Mouse (Mus musculus): ENCODE results near the gene Gm44805.
"Not testable (repeated sequence)": the region's sequence is repeated elsewhere in the genome, so short reads cannot be mapped to it uniquely, and the experiment has no call there.

Gene Gm44805

DNA sequence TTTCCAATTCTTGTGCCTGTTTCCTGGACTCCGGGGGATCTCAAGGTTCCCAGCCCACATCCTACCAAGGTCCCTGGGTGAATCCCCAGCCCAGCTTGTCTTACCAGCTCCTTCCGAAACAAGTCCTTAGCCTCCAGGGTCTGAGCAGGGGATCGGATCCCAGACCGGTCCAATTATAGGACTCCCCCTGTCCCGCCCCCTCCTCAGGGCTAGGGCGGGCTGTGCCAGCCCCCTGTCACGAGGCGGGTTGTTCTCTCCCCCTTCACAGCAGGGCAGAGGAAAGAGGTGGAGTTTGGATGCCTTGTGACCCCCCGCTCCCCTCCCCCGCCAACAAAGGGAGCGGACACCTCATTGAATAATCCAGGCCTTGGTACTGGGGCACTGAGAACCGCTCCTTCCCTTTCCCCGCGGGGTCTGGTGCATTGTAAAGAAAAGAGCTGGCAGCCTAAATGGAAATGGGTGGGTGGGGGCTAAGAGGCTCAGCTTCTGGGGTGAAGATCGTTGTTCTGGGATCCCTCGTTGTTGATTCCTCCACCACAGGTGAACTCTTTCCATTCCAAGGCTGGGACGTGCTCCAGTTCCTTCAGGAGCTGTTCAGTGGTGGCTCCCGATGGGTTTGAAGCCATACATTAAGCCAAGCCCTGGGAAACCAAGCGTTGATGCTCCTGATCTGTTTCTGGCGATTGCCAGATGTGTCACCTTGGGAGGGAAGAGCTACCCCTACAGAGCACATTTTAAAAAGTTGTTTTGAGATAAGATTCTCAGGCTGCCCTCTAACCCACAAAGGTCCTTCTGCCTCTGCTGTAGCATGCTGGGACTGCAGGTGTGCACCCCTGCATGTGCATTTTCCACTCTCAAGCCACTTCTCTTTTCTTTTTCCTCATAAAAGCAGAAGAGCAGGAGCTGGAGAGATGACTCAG is 17.9 kb upstream of the Gm44805 start, which contains the start of gene Apoe:
TSS of gene Apoe (minus strand) at position 282 of the 920 bp plus-strand sequence.
- DNase-seq (ENCODE audit: low read depth), result no peak

DNA sequence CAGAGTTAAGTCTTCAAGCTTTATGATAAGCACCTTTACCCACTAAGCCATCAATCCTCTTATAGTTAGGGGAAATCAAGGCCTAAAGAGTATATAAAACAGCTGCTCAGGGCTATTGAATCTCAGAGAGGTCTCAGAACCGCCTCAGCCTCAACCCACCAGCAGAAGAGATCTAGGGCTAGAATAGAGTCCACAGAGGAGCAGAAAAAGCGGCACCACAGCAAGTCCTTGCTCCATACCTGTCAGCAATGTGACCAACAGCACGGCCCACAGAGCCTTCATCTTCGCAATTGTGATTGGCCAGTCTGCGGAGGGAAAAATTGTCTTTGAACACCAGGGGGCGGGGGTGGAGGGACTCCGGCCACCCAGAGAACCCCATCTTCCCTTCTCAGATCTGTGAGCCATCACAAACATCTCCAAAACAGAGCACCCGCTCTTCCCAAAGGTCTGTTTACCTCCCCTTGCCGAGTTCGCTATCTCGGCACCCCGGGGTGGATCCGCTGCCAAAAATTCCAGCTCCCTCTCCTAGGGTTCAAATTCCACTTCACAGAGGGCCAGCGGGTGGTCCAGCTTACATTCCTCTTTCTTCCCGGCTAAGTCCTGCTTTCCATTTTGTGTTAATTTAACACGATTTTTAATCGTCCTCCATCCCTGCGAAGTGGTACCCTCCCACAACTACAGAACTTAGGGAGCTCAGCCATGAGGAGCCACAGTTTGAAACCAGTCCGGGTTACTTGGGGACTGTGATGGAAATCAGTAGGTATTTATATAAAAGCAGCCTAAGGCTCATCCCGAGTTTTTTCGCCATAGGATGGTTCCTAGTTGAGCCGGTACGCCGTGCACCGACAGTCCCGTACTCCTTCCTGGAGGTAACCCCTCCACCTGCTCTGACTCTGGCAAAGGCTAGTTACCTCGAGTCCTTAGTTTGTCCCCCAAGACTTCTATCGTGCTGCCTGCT is 17.0 kb upstream of the Gm44805 start:
- no peak for DNase-seq (ENCODE audit: low read depth)

DNA sequence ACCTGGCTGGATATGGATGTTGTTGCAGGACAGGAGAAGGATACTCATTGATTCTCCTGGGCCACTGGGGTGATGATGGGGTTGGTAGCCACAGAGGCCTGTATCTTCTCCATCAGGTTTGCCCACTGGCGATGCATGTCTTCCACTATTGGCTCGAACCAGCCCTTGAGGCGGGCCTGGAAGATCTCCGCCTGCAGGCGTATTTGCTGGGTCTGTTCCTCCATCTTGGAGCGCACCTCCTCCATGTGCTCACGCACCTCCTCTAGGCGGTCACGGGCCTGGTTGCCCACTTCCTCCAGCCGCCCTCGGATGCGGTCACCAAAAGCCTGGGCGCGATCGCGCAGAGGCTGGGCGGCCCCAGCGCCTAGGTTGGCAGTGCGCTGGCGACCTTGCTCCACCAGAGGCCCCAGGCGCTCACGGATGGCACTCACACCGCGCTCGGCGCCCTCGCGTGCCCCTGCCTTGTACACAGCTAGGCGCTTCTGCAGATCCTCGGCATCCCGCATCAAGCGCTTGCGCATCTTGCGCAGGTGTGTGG is 15.2 kb upstream of the Gm44805 start:
- DNase-seq (ENCODE audit: low read depth), result no peak

DNA sequence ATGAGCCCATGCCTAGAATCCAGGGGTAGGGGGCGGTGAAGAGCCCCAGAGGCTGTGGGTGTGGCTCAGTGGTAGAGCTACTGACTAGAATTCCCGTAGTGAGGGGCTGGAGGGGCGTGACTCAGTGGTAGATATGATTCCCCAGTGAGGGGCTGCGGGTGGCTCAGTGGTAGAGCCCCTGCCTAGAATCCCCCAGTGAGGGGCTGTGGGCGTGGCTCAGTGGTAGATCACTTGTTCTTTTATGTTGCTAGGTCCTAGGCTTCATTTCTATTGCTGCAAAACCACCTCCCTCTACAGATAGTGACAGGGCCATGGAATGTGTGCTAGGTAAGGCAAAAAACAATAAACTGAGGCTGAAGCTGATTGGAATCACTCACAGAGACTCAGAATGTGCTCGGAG is 14.7 kb upstream of the Gm44805 start:
- DNase-seq (ENCODE audit: low read depth), result no peak

DNA sequence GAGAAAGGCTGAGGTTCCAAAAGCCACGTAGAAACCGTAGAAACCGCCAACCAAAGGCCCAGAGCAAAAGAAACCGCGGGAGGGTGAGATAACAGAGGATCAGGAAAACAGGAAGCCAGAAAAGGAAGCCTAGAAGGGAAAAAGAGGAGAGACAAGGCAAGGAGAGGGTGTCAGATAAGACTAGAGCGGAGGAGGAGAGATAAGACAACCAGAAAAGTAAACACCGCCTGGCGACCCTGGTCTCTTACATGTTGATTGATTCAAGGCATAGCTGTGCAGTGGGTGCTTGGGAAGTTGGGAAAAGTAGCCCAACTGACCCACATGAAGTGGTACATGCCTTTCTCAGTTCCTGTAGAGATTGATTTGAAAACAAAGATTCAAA is 14.0 kb upstream of the Gm44805 start:
- DNase-seq (ENCODE audit: low read depth), result no peak

DNA sequence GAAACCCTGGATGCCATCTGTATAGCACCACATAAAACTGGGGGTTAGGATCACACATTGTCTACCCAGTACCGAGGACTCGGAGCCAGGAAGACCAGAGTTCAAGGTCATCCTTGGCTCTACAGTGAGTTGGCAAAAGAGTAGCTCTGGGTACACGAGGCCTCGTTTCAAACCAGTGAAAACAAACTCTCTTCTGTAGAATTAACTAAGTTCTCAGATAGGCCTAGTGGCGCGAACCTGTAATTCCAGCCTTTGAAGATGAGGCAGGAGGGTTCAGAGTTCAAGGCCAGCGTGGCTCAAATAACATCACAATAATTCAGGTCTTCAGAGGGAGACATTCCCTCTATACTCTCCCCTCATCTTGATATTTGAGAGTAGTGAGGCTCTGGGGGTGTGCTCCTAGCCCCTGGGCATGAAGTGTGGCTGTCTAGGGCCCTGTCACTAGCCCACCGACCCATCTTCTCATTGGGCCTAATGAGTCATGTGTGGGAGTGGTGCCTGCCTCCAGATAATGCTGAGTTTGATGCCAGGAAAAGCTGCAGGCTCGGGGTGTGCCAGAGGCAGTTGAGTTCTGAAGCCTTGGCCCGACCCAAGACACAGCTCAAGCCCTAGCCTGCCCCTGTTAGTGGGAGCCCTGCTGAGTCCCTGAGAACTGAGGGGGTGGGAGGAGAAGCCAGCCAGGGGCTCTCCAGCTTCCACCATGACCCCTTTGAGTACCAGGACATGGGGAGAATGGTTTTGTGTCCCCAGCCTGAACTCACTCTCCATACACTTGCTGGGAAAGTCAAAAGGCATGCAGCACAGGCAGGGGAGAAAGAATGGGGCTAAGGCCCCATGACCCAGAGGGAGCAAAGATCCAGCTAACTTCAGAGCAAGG is 13.4 kb upstream of the Gm44805 start:
- no peak for DNase-seq (ENCODE audit: low read depth)

DNA sequence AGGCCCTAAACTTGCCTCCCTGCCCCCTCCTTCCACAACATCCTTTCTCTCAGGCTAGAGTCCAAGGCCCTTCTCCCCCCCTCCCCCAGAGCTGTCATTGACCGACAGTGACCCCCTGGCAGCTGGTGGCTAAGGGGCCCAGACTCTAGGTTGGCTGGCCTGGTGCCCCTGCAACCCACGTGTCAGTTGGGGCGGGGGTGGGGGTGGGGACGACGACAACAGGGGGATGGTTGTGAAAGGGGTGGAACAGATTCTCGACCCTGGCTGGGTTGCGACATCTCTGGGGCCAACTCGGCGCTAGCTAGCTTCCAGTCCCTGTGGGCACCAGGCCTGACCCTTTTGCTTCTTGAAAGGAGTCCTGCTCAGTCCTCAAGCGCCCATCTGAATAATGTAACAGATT is 12.2 kb upstream of the Gm44805 start:
- DNase-seq (ENCODE audit: low read depth), result no peak

DNA sequence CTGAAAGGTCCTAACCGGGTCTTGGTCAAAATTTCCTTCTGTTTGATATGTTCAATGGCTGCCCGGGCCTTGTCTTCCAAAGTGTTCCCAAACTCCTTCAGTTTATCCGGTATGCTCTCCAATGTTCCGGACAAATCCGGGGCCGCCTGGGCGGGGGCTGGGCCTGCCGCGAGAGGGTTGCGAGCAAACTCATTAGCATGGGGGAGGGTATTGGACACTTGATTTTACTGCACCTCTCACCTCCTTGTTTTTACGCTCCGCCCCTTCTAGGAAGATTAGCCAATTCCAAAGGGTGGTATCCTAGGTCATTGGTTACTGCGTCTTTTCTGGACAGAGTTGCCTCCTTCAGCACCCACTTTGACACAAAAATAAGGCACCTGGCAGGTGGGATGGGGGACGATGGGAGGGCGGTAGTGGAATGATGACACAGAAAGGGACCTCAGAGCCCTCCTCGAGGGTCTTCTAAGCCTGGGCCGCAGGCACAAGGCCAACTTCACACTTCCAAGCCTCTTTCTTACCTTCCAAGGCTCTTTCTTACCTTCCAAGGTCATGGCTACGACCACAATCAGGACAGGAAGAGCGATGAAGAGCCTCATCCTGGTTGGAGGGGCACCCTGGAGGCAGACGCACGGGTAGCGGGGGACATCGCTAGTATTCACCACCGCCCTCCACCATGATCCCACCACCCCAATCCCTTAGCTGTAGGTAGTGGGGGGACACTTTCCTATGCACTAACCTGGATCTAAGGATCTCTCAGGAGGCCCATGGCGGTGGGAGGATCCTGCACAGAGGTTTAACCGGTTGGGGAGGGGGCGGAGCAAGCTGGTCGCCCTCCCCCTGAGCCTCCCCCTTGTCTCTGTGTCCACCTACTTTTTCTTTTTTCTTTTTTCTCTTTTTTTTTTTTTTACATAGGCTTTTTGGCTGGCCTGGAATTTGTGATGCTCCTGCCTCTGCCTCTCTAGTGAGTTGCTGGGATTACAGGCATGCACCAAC is 10.9 kb upstream of the Gm44805 start, which contains the start of gene Apoc1:
TSS of gene Apoc1 (minus strand) at position 788 of the 993 bp plus-strand sequence.
- DNase-seq (ENCODE audit: low read depth), result no peak

DNA sequence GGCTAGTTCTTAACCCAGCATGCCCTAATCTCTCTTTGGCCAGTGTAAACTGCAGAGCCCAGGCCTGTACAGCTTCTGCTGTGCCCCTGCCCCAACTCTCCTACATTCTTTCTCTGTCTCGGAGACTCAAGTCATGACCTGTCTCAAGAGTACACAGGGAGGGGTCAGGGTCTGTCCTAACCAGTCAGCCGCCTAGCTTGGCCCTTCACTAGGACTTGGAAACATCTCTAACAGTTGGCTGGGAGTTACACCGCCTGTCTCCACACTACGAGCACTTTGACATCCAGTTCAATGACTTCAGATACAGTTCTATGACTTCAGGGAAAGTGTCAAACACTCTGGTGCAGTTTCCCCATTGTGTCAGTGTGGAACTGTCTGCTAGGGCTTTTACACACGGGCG is 10.2 kb upstream of the Gm44805 start:
- no peak for DNase-seq (ENCODE audit: low read depth)

DNA sequence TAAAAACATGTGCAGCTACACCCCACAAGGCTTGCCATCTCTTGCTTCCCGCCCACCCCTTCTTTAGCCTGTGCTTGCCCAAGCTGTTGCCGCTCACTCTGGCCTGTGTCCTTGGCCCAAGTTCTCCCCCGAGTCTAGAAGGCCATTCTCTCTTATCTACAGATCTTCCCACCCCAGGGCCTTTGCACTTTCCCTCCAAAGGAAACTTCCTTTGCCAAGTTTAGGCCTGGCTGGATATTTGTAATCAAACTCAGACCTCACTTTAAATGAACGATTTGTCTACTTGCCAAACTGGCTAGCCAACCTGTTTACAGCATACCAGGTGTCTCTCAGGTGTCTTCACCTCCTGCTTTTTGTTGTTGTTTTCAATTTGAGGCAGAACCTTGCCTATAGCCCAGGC is 9.6 kb upstream of the Gm44805 start:
- no peak for DNase-seq (ENCODE audit: low read depth)

DNA sequence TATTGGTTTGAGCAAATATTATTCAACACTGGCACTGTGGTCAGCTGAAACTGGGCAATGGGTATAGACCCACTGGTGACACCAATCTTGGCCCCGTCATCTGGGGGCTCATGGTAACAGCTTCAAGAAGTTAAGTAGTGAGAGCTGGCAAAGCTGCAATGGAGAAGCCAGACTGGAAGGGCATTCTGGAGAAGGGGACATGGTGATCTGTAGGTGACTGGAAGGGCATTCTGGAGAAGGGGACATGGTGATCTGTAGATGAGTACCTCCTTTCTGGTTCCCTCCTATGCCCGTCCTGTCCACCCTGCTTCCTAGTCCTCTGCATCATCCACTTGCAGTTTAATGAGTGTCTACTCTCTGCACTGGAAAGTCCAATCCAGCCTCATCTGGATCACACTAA is 7.4 kb upstream of the Gm44805 start:
- DNase-seq (ENCODE audit: low read depth), result no peak

DNA sequence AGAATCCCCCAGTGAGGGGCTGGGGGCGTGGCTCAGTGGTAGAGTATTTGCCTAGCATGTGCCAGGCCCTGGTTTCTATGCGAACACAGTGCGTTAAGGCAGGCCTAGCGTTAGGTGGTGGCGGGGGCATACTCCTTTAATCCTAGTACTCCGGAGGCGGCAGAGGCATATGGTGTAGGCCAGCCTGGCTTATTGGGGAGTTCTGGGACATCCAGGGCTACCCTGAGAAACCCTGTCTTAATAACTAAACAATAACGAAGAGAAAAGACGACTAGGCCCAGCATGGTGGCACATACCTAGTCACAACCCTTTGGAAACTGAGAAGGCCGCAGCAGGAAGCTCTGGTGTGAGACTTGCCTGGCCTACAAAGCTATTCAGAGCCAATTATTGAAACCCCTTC is 6.9 kb upstream of the Gm44805 start:
- DNase-seq (ENCODE audit: low read depth), result no peak

DNA sequence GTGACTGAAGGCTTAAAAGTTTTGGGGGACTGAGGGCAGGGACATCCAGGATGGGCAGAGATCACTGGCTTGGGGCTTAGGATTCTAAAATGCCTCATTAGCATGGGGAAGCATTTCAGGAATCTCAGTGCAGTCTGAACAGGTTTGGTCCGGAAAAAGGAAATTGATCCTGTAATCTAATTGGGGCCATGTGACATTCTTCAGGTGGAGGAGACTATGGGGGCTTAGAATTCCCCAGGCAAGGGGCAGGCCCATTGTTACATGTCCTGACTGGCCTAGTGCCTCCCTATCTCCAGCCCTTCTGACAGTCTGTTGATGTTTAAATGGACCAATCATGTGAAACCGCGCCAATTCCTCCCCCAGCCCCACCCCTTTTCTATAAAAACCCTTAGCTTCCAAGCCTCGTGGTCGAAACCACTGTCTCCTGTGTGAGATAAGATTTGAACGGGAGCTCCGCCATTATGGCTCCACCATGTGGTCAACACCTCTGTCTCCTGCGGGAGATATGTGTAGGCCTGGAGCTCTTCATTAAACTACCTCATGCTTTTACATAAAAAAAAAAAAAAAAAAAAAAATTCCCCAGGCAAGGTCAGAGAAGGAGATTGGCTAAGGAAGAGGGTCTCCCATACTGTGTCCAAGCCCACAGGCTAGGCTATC is 5.8 kb upstream of the Gm44805 start:
- DNase-seq (ENCODE audit: low read depth), result not testable (repeated sequence)

DNA sequence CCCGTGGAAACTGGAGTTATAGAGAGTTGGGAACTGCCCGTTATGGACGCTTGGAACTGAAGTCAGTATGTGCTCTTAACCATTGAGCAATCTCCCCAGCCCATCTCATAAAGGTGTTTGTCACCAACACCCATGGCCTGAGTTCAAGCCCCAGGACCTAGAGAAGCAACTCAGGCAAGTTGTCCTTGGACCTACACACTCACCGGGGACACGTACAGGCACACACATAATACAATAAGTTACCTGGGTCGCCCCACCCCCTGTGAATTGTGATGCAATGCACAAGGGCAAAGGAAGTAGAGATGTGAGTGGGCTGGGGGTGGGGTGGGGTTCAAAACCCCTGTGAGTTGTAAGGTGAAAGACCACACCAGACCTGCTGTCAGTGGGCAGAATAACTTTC is 5.3 kb upstream of the Gm44805 start:
- DNase-seq (ENCODE audit: low read depth), result no peak

DNA sequence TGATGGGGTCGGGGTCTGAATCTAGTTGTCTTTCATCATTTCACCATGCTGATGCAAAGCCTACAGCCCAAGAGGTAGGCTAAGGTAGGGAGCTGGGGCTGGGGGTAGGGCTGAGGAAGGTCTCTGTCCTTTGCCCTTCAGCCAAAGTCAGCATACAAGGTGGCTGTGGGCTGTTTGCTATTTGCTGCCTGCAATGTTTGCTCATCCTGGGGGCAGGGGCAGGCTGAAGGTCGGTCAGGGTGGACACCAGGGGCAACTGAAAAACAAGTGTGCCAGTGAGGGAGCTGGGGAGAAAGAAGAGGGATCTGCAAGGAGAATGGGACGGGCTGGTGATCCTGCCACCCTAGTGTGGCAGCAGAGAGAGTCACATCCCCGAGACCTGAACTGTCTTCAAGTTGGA is 4.2 kb upstream of the Gm44805 start:
- DNase-seq (ENCODE audit: low read depth), result no peak

DNA sequence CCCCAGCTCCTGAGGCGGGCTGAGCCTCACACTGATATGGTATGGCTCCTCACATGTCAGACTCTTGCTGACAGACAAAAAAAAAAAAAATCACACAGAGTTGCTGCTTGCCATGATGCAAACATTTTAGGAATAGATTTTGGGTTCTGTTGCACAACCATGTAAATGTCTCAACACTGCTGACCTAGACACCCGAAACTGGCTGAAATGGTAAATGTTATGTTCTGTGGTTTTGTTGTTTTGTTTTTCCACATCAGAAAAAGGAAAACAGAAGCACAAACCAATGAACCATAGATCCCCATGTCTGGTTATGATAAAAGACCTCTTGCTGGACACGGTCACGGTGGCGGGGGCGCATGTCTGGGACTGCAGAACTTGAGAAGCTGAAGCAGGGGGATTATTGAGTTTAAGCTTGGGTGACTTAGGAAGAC is 2.6 kb upstream of the Gm44805 start:
- no peak for DNase-seq (ENCODE audit: low read depth)

DNA sequence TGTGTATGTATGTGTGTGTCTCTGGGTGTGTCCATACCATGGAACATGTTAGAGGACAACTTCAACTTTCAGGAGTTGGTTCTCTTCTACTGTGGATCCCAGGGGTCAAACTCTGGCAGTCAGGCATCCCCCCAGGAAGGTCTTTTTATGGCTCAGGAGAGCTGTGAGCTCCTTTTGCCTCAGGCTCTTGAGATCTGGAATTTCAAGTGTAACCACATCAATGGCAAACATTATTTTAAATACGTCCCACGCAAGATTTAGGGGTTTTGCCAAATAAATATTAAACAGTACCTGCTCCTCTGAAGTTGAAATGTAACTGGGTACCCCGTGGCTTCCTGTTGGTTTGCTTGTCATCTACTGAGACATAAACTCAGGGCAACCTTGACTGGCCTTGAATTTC is 1.8 kb upstream of the Gm44805 start:
- DNase-seq (ENCODE audit: low read depth), result no peak

DNA sequence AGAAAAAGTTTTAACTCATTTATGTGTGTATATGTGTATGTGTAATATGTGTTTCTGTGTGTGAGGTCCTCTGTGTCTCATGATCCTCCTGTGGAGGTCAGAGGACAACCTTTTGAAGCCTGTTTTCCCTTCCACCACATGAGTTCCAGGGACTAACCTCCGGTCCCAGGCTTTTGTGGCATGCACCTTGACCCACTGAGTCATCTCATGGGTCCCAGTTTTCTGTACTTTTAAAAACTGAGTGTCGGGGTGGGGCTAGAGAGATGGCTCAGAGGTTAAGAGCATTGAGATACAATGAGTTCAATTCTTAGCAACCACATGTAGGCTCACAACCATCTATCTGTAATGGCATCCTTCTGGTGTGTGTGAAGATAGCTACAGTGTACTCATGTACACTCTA is 521 bp downstream of the Gm44805 start:
- no peak for DNase-seq (ENCODE audit: low read depth)

DNA sequence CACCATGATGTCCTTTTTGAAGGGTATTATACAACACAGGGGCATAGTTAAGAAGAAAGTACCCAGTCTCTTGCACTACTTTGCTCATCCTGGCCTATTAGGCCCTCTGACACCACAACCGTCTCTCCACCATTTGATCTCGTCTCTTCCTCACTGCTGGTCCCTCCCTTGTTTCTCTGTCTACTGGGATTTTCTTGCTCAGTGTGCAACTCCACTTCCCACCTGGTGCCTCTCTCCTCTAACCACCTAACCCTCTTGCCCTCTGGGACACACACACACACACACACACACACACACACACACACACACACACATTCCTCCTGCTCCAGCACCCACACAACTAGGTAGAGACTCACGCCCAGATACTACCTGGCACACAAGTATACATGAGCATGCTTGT is 2.3 kb downstream of the Gm44805 start:
- no peak for DNase-seq (ENCODE audit: low read depth)

DNA sequence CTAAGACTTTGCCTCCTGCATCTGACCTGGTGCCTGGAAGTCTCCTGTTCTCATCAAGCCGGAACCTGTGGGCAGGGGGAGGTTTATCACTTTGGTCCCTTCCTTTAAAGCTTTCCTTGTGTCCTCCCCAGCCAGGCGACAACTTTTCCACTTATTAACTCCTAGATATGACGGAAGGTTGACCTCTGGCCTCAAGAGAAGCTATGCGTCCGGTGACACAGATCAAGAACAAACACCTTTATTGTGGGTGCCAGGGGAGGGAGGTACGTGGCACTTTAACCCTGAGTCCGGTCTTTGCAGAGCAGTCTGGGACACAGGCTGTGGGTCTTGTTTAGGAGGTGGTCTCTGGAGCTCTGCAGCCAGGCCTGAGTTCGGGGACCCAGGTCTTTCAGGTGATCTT is 3.4 kb downstream of the Gm44805 start, which contains the start of gene Apoc2:
TSS of gene Apoc2 (minus strand) at position 70 of the 400 bp plus-strand sequence.
- DNase-seq (ENCODE audit: low read depth), result no peak

Measured in induced T-regulatory cell, adult 2 months (primary cell).